9 mouse cellular contexts compared by ENCODE assay signal in the genomic region with DNA sequence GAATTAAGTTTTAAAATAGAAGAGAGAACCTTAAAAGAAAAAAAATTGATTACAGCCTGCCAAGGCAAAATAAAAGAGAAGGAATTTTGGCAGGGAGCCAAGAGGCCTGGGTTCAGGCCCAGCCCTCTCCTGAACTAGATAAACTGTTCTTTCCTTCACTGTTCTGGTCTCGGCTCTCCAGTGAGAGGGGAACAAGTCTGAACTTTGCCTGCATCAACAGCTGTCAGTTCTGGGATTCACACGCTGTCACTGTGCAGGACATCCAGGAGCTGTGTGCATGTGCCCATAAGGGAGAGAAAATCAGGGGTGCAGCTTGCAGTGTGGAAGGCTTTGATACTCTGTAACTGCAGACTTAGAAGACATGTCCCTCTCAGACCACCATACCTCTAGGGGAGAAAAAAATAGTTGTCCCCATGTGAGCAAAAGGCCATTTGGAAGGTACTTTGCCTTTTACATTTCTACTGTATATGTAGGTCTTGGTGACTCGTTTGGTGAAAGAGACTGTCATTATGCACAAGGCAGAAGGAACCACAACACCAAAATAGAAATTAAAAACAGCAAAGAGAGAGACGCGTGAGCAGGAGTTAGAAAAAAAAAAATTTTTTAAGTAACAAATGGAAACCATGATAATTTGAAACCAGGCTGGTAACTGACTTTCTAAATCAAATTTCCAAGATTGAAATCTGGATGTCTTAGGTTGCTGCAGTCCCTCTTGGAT.
DNase-seq lines count a peak whose midpoint lies in the region; ATAC-seq and TF ChIP-seq lines count a peak whose summit lies in the region.
"Had no signal": no experiment of that assay in that cellular context is flagged by ENCODE, and none has a peak within 500 bp of the region (broad histone marks: within the 10 kb centered on the region; RNA-seq: fewer than 3 reads in every experiment).

No protein-coding gene starts in this region.

- H3K36me3 ChIP-seq in heart, embryonic 14.5 days (ENCODE audit: control insufficient read depth, insufficient read depth, low read length), result no peaks in the 10 kb centered on the region
- H3K36me3 ChIP-seq in thymus, adult 2 months (ENCODE audit: control insufficient read depth, insufficient read depth, low read length), result no peaks in the 10 kb centered on the region

- peak overlapping the region; percentile 82 to 90 for H3K27ac ChIP-seq in heart, embryonic 14.5 days (replicated peaks in 1 of 2; ENCODE audit: control insufficient read depth in 1 of 2, insufficient read depth in 1 of 2, low read depth in 2 of 2, low read length in 2 of 2)
- no peak overlapping the region for H3K27ac ChIP-seq in thymus, adult 2 months (ENCODE audit: control insufficient read depth, insufficient read depth, low read length)

- H3K9me3 ChIP-seq in heart, embryonic 14.5 days (ENCODE audit: control insufficient read depth, low read length), result no peaks in the 10 kb centered on the region

- 32% methylated on average over 5 of the region's 5 CpGs for WGBS in heart, embryonic 14.5 days
- 87% methylated on average over 5 of the region's 5 CpGs for WGBS in thymus, adult 2 months

- no peak for TF ChIP-seq POLR2A in thymus, adult 2 months (IDR thresholded peaks at IDR 0.05; ENCODE audit: control insufficient read depth, extremely low read depth, insufficient read depth, low read length, poor library complexity)

- H3K27me3 ChIP-seq in heart, embryonic 14.5 days (ENCODE audit: control insufficient read depth, insufficient read depth, low read length), result no peaks in the 10 kb centered on the region
- no peaks in the 10 kb centered on the region for H3K27me3 ChIP-seq in thymus, adult 2 months (ENCODE audit: control insufficient read depth, insufficient read depth, low read length)
- H3K27me3 ChIP-seq: Patski had no signal

- peak overlapping the region; percentile 4; the same call in 1 of the 2 replicates for H3K9ac ChIP-seq in heart, embryonic 14.5 days (ENCODE audit: low read length)

- peak overlapping the region; percentile 34 for H3K4me2 ChIP-seq in heart, embryonic 14.5 days (ENCODE audit: low read length)

- peaks cover 6 to 35% of the 10 kb centered on the region in 2 experiments for H3K4me1 ChIP-seq in heart, embryonic 14.5 days (ENCODE audit: control insufficient read depth in 2 of 2, insufficient read depth in 2 of 2, low read length in 2 of 2)
- H3K4me1 ChIP-seq in thymus, adult 2 months (replicated peaks; ENCODE audit: control insufficient read depth, insufficient read depth, low read length), result no peaks in the 10 kb centered on the region

- no peak for TF ChIP-seq CTCF in thymus, adult 2 months (IDR thresholded peaks at IDR 0.05; ENCODE audit: borderline replicate concordance, control insufficient read depth, extremely low read depth, insufficient read depth, low read length, poor library complexity)

- peak; percentile 84 for ATAC-seq in heart, embryonic 14.5 days (ENCODE audit: insufficient number of reproducible peaks, insufficient read depth, low FRiP score, low read depth)
- ATAC-seq in erythroblast, adult 5-6 weeks (replicated peaks; ENCODE audit: low FRiP score, poor library complexity, severe bottlenecking), result no peak
- ATAC-seq: Patski had no signal

- no peak overlapping the region for H3K4me3 ChIP-seq in heart, embryonic 14.5 days (ENCODE audit: control insufficient read depth in 1 of 2, insufficient read depth in 1 of 2, low read depth in 1 of 2, low read length in 2 of 2)
- H3K4me3 ChIP-seq in thymus, adult 2 months (ENCODE audit: control insufficient read depth, insufficient read depth, low read length), result no peak overlapping the region

- peak; percentile 8 for DNase-seq in gastrocnemius, postnatal 10 days
- DNase-seq in gastrocnemius, adult 8-10 months (ENCODE audit: low spot score in 2 of 2), result no peak
- peak; percentile 20 for DNase-seq in right cerebral cortex, postnatal 4 days
- no peak for DNase-seq in right cerebral cortex, postnatal 14 days
- peak; percentile 25 for DNase-seq in lung, postnatal 36 days
- DNase-seq in thymus, adult 2 months, result no peak

Comparison
In these comparisons a context has a peak if more than half of its experiments do, and no peak if none do; other contexts are left out.
1. DNase-seq: peak in gastrocnemius, postnatal 10 days (single experiment), right cerebral cortex, postnatal 4 days (single experiment) and lung, postnatal 36 days (single experiment); none in gastrocnemius, adult 8-10 months (0 of 2), right cerebral cortex, postnatal 14 days (single experiment) and thymus, adult 2 months (single experiment).